In the genomic region with DNA sequence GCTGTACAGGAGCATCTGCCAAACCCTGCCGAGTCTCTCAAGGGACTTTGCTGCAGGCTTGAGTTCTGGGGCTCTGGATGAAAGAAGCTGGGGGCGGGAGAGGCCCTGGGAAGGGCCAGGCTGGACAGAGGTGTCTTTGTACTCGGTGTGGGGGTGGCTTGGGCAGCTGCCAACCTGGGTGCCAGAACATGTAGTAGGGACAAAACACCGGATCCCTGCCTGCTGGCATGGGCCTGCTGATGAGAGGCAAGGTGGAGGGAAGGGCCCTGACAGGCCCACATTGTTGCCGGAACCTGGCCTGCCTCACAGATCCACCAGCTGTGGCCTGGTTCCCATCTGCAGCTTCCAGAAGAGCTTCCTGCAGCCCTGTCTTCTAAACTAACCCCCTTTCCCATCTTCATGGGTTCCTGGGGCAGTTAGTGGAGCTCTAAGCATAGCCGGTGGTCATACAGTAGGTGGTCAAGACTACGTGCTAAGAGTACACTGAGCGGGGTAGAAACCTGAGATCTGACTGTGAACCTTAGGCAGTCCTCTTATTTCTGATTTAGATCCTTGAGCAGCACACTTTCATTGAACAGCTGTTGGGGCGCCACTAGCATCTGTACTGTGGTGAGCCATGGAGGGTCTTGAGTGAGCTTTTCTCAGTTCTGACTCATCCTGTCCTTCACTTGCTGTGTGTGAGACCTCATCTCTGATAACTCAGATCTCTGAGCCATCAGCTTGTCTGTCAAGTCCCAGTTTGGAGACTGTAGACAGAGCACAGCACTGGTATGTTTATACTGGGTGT, we compare ENCODE assay signal across 8 mouse cellular contexts. TPM values are rescaled to one million over a fixed set of nuclear protein-coding genes. Genes with fewer than 3 reads are reported as not detected.
A peak's percentile ranks its signal among the peaks of the same experiment; 100 is the strongest.
DNase-seq lines count a peak whose midpoint lies in the region; ATAC-seq and TF ChIP-seq lines count a peak whose summit lies in the region.
"Had no signal": no experiment of that assay in that cellular context is flagged by ENCODE, and none has a peak within 500 bp of the region (broad histone marks: within the 10 kb centered on the region; RNA-seq: fewer than 3 reads in every experiment).

No protein-coding gene starts in this region.

- no peak overlapping the region for H3K4me2 ChIP-seq in heart, embryonic 15.5 days
- H3K4me2 ChIP-seq in neural tube, embryonic 14.5 days (ENCODE audit: low read depth, low read length) = peak overlapping the region; percentile 24; the same call in 1 of the 2 replicates
- H3K4me2 ChIP-seq: liver, embryonic 15.5 days had no signal

- no peak for TF ChIP-seq CTCF in layer of hippocampus, adult 2 months (conservative IDR thresholded peaks at IDR 0.05)

- H3K9me3 ChIP-seq in heart, embryonic 15.5 days (replicated peaks) = no peaks in the 10 kb centered on the region
- H3K9me3 ChIP-seq in neural tube, embryonic 14.5 days (ENCODE audit: control insufficient read depth, low read length) = no peaks in the 10 kb centered on the region
- H3K9me3 ChIP-seq: liver, embryonic 15.5 days had no signal

- peak overlapping the region; percentile 11; the same call in 1 of the 2 replicates for H3K27ac ChIP-seq in heart, embryonic 15.5 days
- peak overlapping the region; percentile 95 for H3K27ac ChIP-seq in layer of hippocampus, adult 2 months
- H3K27ac ChIP-seq in neural tube, embryonic 14.5 days (ENCODE audit: low read depth, low read length) = peak overlapping the region; percentile 71; the same call in 1 of the 2 replicates
- H3K27ac ChIP-seq: liver, embryonic 15.5 days had no signal

- H3K36me3 ChIP-seq in heart, embryonic 15.5 days = no peaks in the 10 kb centered on the region
- no peaks in the 10 kb centered on the region for H3K36me3 ChIP-seq in neural tube, embryonic 14.5 days (ENCODE audit: control insufficient read depth, insufficient read depth, low read length)
- H3K36me3 ChIP-seq: liver, embryonic 15.5 days had no signal

- H3K4me1 ChIP-seq in heart, embryonic 15.5 days (replicated peaks) = peaks cover 44% of the 10 kb centered on the region
- H3K4me1 ChIP-seq in neural tube, embryonic 14.5 days (ENCODE audit: control insufficient read depth, insufficient read depth, low read length) = peaks cover 17% of the 10 kb centered on the region

- 0 out of 2 replicates have a peak, but pooled peaks cover 2% of the 10 kb centered on the region for H3K27me3 ChIP-seq in heart, embryonic 15.5 days
- no peaks in the 10 kb centered on the region for H3K27me3 ChIP-seq in neural tube, embryonic 14.5 days (ENCODE audit: control insufficient read depth, insufficient read depth, low read length)

- no peak overlapping the region for H3K4me3 ChIP-seq in heart, embryonic 15.5 days
- peak overlapping the region; percentile 43 for H3K4me3 ChIP-seq in layer of hippocampus, adult 2 months
- no peak overlapping the region for H3K4me3 ChIP-seq in neural tube, embryonic 14.5 days (ENCODE audit: low read depth, low read length)
- H3K4me3 ChIP-seq: liver, embryonic 15.5 days had no signal

- H3K9ac ChIP-seq in heart, embryonic 15.5 days = no peak overlapping the region
- no peak overlapping the region for H3K9ac ChIP-seq in neural tube, embryonic 14.5 days (replicated peaks; ENCODE audit: low read depth, low read length)
- H3K9ac ChIP-seq: liver, embryonic 15.5 days had no signal

- peak; percentile 77 for DNase-seq in ovary, adult 18-20 months (ENCODE audit: low spot score)
- no peak for DNase-seq in ovary, postnatal 10 days (ENCODE audit: low spot score)
- peak; percentile 68 to 76 for DNase-seq in cerebellum, postnatal 4 days (ENCODE audit: low spot score in 2 of 2)
- peak; percentile 86 to 89 for DNase-seq in layer of hippocampus, adult 2 months (ENCODE audit: low spot score in 2 of 2)

- 54% methylated on average over 9 of the region's 9 CpGs for WGBS in heart, embryonic 15.5 days
- 64% methylated on average over 9 of the region's 9 CpGs for WGBS in neural tube, embryonic 14.5 days

- ATAC-seq in heart, embryonic 15.5 days (replicated peaks; ENCODE audit: insufficient number of reproducible peaks, insufficient read depth, low FRiP score, low read depth) = no peak
- ATAC-seq in neural tube, embryonic 14.5 days (ENCODE audit: low read depth) = no peak; the same call in 1 of the 2 replicates
- ATAC-seq in megakaryocyte, adult 5-6 weeks (ENCODE audit: poor library complexity, severe bottlenecking) = no peak

RNA-seq across cellular contexts. Expression of a gene that starts 4.4 kb away (rescaled TPM):
- 18.8 and 27.8 TPM in 2 replicates for polyA plus RNA-seq in heart, embryonic 15.5 days (2015; fragmentation: Nextera tagmentation; extraction: Ambion mirVana)
- 100 to 1,000 TPM; 125 to 126 TPM for total RNA-seq in layer of hippocampus, adult 2 months (2021)
- 61.0 and 70.0 TPM in 2 replicates for polyA plus RNA-seq in neural tube, embryonic 14.5 days (2014; fragmentation: Nextera tagmentation; extraction: Ambion mirVana)
- 1.5 and 2.0 TPM in 2 replicates for total RNA-seq in megakaryocyte, adult 5-6 weeks (2015)
- total RNA-seq in megakaryocyte, adult 5-6 weeks (2017) = 2.8 and 3.9 TPM in 2 replicates

RNA-seq across cellular contexts. Expression of a gene that starts 6.6 kb away (rescaled TPM):
- polyA plus RNA-seq in heart, embryonic 15.5 days (2015; fragmentation: Nextera tagmentation; extraction: Ambion mirVana) = 0.08 TPM in 1 of 2 replicates, not detected in the other
- not detected for total RNA-seq in layer of hippocampus, adult 2 months (2021)
- not detected in 2 replicates for polyA plus RNA-seq in neural tube, embryonic 14.5 days (2014; fragmentation: Nextera tagmentation; extraction: Ambion mirVana)
- not detected in 2 replicates for total RNA-seq in megakaryocyte, adult 5-6 weeks (2015)
- 0.11 TPM in 1 of 2 replicates, not detected in the other for total RNA-seq in megakaryocyte, adult 5-6 weeks (2017)
- polyA plus RNA-seq: liver, embryonic 15.5 days had no signal

RNA-seq across cellular contexts. Expression of a gene that starts 14.4 kb away (rescaled TPM):
- 0.42 and 1.1 TPM in 2 replicates for polyA plus RNA-seq in heart, embryonic 15.5 days (2015; fragmentation: Nextera tagmentation; extraction: Ambion mirVana)
- total RNA-seq in layer of hippocampus, adult 2 months (2021) = under 1 TPM; 0.22 to 0.31 TPM
- polyA plus RNA-seq in neural tube, embryonic 14.5 days (2014; fragmentation: Nextera tagmentation; extraction: Ambion mirVana) = not detected in 2 replicates
- total RNA-seq in megakaryocyte, adult 5-6 weeks (2015) = 1.7 and 1.8 TPM in 2 replicates
- total RNA-seq in megakaryocyte, adult 5-6 weeks (2017) = 0.57 and 0.99 TPM in 2 replicates

RNA-seq across cellular contexts. Expression of a gene that starts 18.9 kb away (rescaled TPM):
- 159 and 171 TPM in 2 replicates for polyA plus RNA-seq in heart, embryonic 15.5 days (2015; fragmentation: Nextera tagmentation; extraction: Ambion mirVana)
- total RNA-seq in layer of hippocampus, adult 2 months (2021) = 10 to 100 TPM; 27.5 to 34.4 TPM
- polyA plus RNA-seq in neural tube, embryonic 14.5 days (2014; fragmentation: Nextera tagmentation; extraction: Ambion mirVana) = 239 and 259 TPM in 2 replicates
- total RNA-seq in megakaryocyte, adult 5-6 weeks (2015) = 65.1 and 73.6 TPM in 2 replicates
- total RNA-seq in megakaryocyte, adult 5-6 weeks (2017) = 50.5 and 78.3 TPM in 2 replicates

RNA-seq across cellular contexts. Expression of a gene that starts 24.4 kb away (rescaled TPM):
- 2.1 and 3.1 TPM in 2 replicates for polyA plus RNA-seq in heart, embryonic 15.5 days (2015; fragmentation: Nextera tagmentation; extraction: Ambion mirVana)
- 1 to 10 TPM; 3.8 TPM for total RNA-seq in layer of hippocampus, adult 2 months (2021)
- 7.5 and 9.3 TPM in 2 replicates for polyA plus RNA-seq in neural tube, embryonic 14.5 days (2014; fragmentation: Nextera tagmentation; extraction: Ambion mirVana)
- 4.6 and 4.8 TPM in 2 replicates for total RNA-seq in megakaryocyte, adult 5-6 weeks (2015)
- total RNA-seq in megakaryocyte, adult 5-6 weeks (2017) = 3.6 and 8.6 TPM in 2 replicates

Comparison
In these comparisons a context has a peak if more than half of its experiments do, and no peak if none do; other contexts are left out.
1. H3K27ac ChIP-seq: peak in every context shown above with its lines; median percentile 95 in layer of hippocampus, adult 2 months; 71 in neural tube, embryonic 14.5 days; 11 in heart, embryonic 15.5 days.
2. RNA of a gene that starts 4.4 kb away (total RNA-seq): 125 to 126 TPM in layer of hippocampus, adult 2 months; 1.5 to 3.9 TPM in megakaryocyte, adult 5-6 weeks; every median in the first group is over 10 times any median in the second.